Mouse (Mus musculus): ENCODE results near the gene Prps2. TPM values are rescaled to one million over a fixed set of nuclear protein-coding genes. Genes with fewer than 3 reads are reported as not detected.

Prps2 gene
- 49.7 TPM for polyA plus RNA-seq (2017; shearing (Covaris generic))

GRCm38 (mm10) chrX:167382047-167382853, at the start of gene Prps2:
Gene Prps2 (minus strand): TSS chrX:167382749.

GRCm38 (mm10) chrX:167330399-167330798, 52.1 kb downstream of the Prps2 start, which contains the start of gene Tlr7:
Gene Tlr7 (minus strand): TSS chrX:167330558.

Other genes starting within 250 kb of the Prps2 start
- gene Tmsb4x, start 173.4 kb downstream of the Prps2 start, polyA plus RNA-seq (2017; shearing (Covaris generic)): 14,676 TPM
- not detected for gene Tlr8, start 118.4 kb downstream of the Prps2 start, polyA plus RNA-seq (2017; shearing (Covaris generic))
- 1.1 TPM for gene Tlr7, start 52.2 kb downstream of the Prps2 start, polyA plus RNA-seq (2017; shearing (Covaris generic))

Data from effector memory CD4-positive, alpha-beta T cell, adult 7 months (primary cell).